Mouse (Mus musculus): ENCODE data around the gene Olfr937.

Gene Olfr937

GRCm38 (mm10) chr9:39064851-39065250 lies at the start of gene Olfr937:
TSS of gene Olfr937 (minus strand) at chr9:39064951.
- no peak for DNase-seq

GRCm38 (mm10) chr9:39078787-39079186 lies 14.0 kb upstream of the Olfr937 start, which contains the start of gene Olfr938:
TSS of gene Olfr938 (minus strand) at chr9:39078887.
- DNase-seq, result no peak

GRCm38 (mm10) chr9:39023277-39023676 lies 41.5 kb downstream of the Olfr937 start, which contains the start of gene Olfr146:
TSS of gene Olfr146 (minus strand) at chr9:39023377.
- no peak for DNase-seq

Data from kidney, postnatal 10 days (tissue).